Mouse (Mus musculus) cerebellum, adult 2 months (tissue): ENCODE measurements around the gene Acox3.

Experiments
- CTCF ChIP-seq: fragments of 200-500 bp; IDR thresholded peaks from 2 replicates; pipeline ENCODE4 v1.5.1; 2011; ENCODE audit warnings: low read depth, mild to moderate bottlenecking, control low read depth, low read length, moderate library complexity, borderline replicate concordance; ENCODE audit not compliant: insufficient read depth
- POLR2A ChIP-seq: fragments of 200-500 bp; IDR thresholded peaks from 2 replicates; pipeline ENCODE4 v1.6.1; 2011; ENCODE audit warnings: low read length, control low read depth, borderline replicate concordance; ENCODE audit not compliant: insufficient read depth

- TF ChIP-seq CTCF (peak; percentile 99), POLR2A (no peak)
Observed at GRCm38 (mm10) chr5:35595706-35596105, 12.9 kb downstream of the Acox3 start.
